42 mouse cellular contexts compared by ENCODE assay signal in the genomic region with DNA sequence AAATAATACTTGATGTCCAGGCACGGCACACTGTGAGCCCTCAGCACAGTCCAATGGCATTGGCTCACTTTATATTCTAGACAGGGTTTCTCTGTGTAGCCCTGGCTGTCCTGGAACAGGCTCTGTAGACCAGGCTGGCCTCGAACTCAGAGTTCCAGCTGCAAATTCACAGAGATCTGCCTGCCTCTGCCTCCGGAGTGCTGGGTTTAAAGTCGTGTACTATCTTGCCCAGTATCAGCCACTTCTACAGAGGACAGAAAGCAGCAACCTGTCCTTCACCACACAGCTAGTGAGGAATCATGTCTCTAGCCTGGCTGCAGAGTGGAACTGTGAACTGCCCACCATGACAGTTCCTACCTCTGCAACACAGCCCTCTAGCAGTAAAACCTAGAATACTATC. TPM values are rescaled to one million over a fixed set of nuclear protein-coding genes. Genes with fewer than 3 reads are reported as not detected.
"Had no signal": no experiment of that assay in that cellular context is flagged by ENCODE, and none has a peak within 500 bp of the region (broad histone marks: within the 10 kb centered on the region; RNA-seq: fewer than 3 reads in every experiment).

No protein-coding gene starts in this region.

- H3K36me3 ChIP-seq: limb, embryonic 10.5 days; limb, embryonic 12.5 days; limb, embryonic 13.5 days; limb, embryonic 15.5 days; liver, embryonic 12.5 days; liver, embryonic 13.5 days; liver, embryonic 15.5 days; lung, embryonic 15.5 days; midbrain, embryonic 10.5 days; midbrain, embryonic 12.5 days; midbrain, embryonic 13.5 days had no signal

- H3K27me3 ChIP-seq: limb, embryonic 13.5 days; limb, embryonic 15.5 days; liver, embryonic 13.5 days; lung, embryonic 15.5 days; midbrain, embryonic 13.5 days had no signal

- H3K27ac ChIP-seq: left cerebral cortex, adult 2 months; limb, embryonic 10.5 days; limb, embryonic 12.5 days; limb, embryonic 13.5 days; limb, embryonic 15.5 days; liver, embryonic 12.5 days; liver, embryonic 13.5 days; liver, embryonic 14.5 days; liver, embryonic 15.5 days; lung, embryonic 15.5 days; macrophage; midbrain, embryonic 10.5 days; midbrain, embryonic 12.5 days; midbrain, embryonic 13.5 days had no signal

- DNase-seq: left cerebral cortex, postnatal 4 days; liver; liver, embryonic 13.5 days; liver, postnatal 0 days; lung, adult 18-20 months; lung, adult 2 months; lung, embryonic 14.5 days; lung, postnatal 10 days; lung, postnatal 14 days; lung, postnatal 36 days; midbrain, embryonic 14.5 days had no signal

- H3K9ac ChIP-seq: limb, embryonic 12.5 days; limb, embryonic 13.5 days; limb, embryonic 15.5 days; liver, embryonic 12.5 days; liver, embryonic 13.5 days; liver, embryonic 14.5 days; liver, embryonic 15.5 days; liver, postnatal 0 days; lung, embryonic 14.5 days; lung, embryonic 15.5 days; midbrain, embryonic 12.5 days; midbrain, embryonic 13.5 days had no signal

- H3K4me3 ChIP-seq: left cerebral cortex, adult 2 months; limb, embryonic 10.5 days; limb, embryonic 12.5 days; limb, embryonic 13.5 days; limb, embryonic 15.5 days; liver, embryonic 12.5 days; liver, embryonic 13.5 days; liver, embryonic 15.5 days; lung, embryonic 15.5 days; megakaryocyte, embryonic 14.5 days; midbrain, embryonic 10.5 days; midbrain, embryonic 12.5 days; midbrain, embryonic 13.5 days; myocyte had no signal

- H3K9me3 ChIP-seq: limb, embryonic 10.5 days; limb, embryonic 12.5 days; limb, embryonic 13.5 days; limb, embryonic 15.5 days; liver, embryonic 12.5 days; liver, embryonic 13.5 days; liver, embryonic 15.5 days; lung, embryonic 15.5 days; megakaryocyte, embryonic 14.5 days; midbrain, embryonic 10.5 days; midbrain, embryonic 12.5 days; midbrain, embryonic 13.5 days had no signal

- ATAC-seq: liver, embryonic 12.5 days; liver, postnatal 0 days; lung, postnatal 0 days; midbrain, embryonic 13.5 days; midbrain, embryonic 16.5 days had no signal

- H3K4me2 ChIP-seq: limb, embryonic 12.5 days; limb, embryonic 13.5 days; limb, embryonic 15.5 days; liver, embryonic 11.5 days; liver, embryonic 12.5 days; liver, embryonic 13.5 days; liver, embryonic 15.5 days; lung, embryonic 14.5 days; lung, embryonic 15.5 days; midbrain, embryonic 12.5 days; midbrain, embryonic 13.5 days had no signal

RNA-seq across cellular contexts. Expression of gene Art5, which starts 0.5 kb away (rescaled TPM):
- total RNA-seq: left cerebral cortex, adult 2 months; left cerebral cortex, postnatal 10 days; left cerebral cortex, postnatal 14 days; left cerebral cortex, postnatal 25 days; left cerebral cortex, postnatal 36 days; left cerebral cortex, postnatal 4 days; liver, adult 2 months; megakaryocyte-erythroid progenitor cell, adult 5-6 weeks; monocyte, adult 5-6 weeks had no signal
- polyA plus RNA-seq: liver, adult 2 months; macrophage; midbrain, embryonic 16.5 days had no signal

RNA-seq across cellular contexts. Expression of gene Chrna10, which starts 6.9 kb away (rescaled TPM):
- total RNA-seq: left cerebral cortex, postnatal 4 days; liver, adult 2 months; megakaryocyte progenitor cell, adult 5-6 weeks; megakaryocyte, adult 5-6 weeks; megakaryocyte-erythroid progenitor cell, adult 5-6 weeks; monocyte, adult 5-6 weeks had no signal
- polyA plus RNA-seq: limb, embryonic 11.5 days; limb, embryonic 12.5 days; limb, embryonic 13.5 days; limb, embryonic 15.5 days; liver, embryonic 11.5 days; liver, embryonic 12.5 days; liver, embryonic 13.5 days; liver, embryonic 14.5 days; liver, embryonic 15.5 days; liver, embryonic 16.5 days; liver, postnatal 0 days; lung, embryonic 14.5 days; macrophage; midbrain, embryonic 10.5 days; midbrain, embryonic 12.5 days; midbrain, embryonic 13.5 days; midbrain, embryonic 14.5 days; midbrain, embryonic 16.5 days; midbrain, postnatal 0 days; neural tube, embryonic 11.5 days had no signal

RNA-seq across cellular contexts. Expression of gene Art1, which starts 8.2 kb away (rescaled TPM):
- total RNA-seq: left cerebral cortex, adult 2 months; left cerebral cortex, postnatal 10 days; left cerebral cortex, postnatal 14 days; left cerebral cortex, postnatal 25 days; left cerebral cortex, postnatal 36 days; left cerebral cortex, postnatal 4 days; megakaryocyte progenitor cell, adult 5-6 weeks; megakaryocyte, adult 5-6 weeks; megakaryocyte-erythroid progenitor cell, adult 5-6 weeks; monocyte, adult 5-6 weeks had no signal
- polyA plus RNA-seq: liver, adult 2 months; macrophage had no signal

RNA-seq across cellular contexts. Expression of gene Trpc2, which starts 26.8 kb away (rescaled TPM):
- total RNA-seq: megakaryocyte progenitor cell, adult 5-6 weeks; midbrain, postnatal 0 days; monocyte, adult 5-6 weeks had no signal
- polyA plus RNA-seq: limb, embryonic 10.5 days; limb, embryonic 11.5 days; limb, embryonic 12.5 days; limb, embryonic 13.5 days; limb, embryonic 15.5 days; liver, adult 2 months; liver, embryonic 11.5 days; liver, embryonic 12.5 days; liver, embryonic 13.5 days; liver, embryonic 15.5 days; liver, postnatal 0 days; lung, adult 2 months; lung, embryonic 14.5 days; lung, embryonic 15.5 days; lung, postnatal 0 days; midbrain, embryonic 10.5 days; midbrain, embryonic 12.5 days; midbrain, embryonic 13.5 days; midbrain, embryonic 16.5 days; midbrain, postnatal 0 days; myocyte; neural tube, embryonic 11.5 days had no signal

RNA-seq across cellular contexts. Expression of gene Xntrpc, which starts 44.2 kb away (rescaled TPM):
- total RNA-seq: monocyte, adult 5-6 weeks had no signal
- polyA plus RNA-seq: macrophage had no signal
